Mouse (Mus musculus) R1 (cell line): Measurements from ENCODE around the gene Sema4d.
"Not testable (repeated sequence)": the region's sequence is repeated elsewhere in the genome, so short reads cannot be mapped to it uniquely, and the experiment has no call there.

Experiments
- DNase-seq: peaks from one replicate; pipeline ENCODE4 v3.0.0-alpha.2; 2018; ENCODE audit warnings: low read depth, low spot score

The Sema4d gene

DNA sequence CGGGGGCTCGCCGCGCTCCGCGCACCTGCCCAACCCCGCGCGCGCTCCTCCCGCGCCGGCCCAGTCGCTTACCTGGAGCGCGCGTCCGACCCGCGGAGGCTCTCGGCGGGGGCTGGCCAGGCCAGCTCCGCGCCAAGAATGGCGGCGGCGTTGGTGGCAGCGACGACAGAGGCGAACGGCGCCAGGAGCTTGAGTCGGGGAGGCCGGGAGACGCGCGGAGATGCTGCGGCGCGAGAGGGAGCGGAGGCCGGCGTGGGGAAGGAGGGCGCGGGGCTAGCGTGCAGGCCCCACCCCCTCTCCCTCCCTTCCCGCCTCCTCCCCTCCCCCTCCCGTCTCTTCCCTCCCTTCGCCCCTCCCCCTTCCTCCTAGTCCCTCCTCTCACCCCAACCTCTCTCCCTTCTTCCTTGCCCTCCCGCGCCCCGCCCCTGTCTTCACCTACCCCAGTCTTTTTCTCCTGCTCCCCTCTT lies at the start of gene Sema4d:
Sema4d (minus strand) TSS at position 323 of the 467 bp plus-strand sequence.
- peak; percentile 87 for DNase-seq

DNA sequence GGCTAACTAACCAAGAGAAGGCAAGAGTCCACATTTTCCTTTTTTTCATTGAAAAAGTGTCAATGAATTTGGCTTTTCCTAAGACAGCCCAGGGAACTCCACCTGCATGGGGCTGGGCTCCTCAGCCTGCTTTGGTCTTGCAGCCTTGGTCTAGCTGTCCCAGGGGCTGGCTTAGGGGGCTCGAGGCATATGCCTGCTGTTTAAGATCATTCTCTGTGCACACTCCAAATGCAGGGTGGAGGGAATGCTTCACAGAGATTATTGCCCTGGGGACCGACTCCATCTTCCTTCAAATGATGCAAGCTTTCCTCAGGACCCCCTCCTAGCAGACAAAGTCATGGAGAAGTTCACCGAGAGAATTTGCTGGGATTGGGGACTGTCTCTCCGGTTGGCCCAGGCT lies 49.8 kb upstream of the Sema4d start:
- DNase-seq, result no peak

DNA sequence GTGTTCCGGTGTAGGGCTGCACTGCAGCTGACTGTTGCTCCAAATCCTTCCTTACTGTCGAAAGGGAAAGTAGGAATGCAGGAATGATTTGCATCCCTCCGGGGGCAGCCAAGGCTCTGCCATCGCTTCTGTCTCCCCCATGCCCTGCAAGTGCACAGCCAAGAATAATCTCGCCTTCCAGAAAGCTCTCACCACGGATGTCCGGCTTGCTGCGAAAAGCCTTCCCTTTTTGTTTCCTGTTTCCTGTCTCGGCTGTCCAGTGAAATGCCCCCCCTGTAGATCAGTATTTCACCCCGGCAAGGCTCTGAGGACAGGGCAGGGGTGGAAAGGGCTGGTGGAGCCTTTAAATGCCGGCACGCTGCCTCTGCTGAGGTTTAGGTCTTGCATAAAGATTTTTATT lies 49.2 kb upstream of the Sema4d start:
- DNase-seq, result no peak

DNA sequence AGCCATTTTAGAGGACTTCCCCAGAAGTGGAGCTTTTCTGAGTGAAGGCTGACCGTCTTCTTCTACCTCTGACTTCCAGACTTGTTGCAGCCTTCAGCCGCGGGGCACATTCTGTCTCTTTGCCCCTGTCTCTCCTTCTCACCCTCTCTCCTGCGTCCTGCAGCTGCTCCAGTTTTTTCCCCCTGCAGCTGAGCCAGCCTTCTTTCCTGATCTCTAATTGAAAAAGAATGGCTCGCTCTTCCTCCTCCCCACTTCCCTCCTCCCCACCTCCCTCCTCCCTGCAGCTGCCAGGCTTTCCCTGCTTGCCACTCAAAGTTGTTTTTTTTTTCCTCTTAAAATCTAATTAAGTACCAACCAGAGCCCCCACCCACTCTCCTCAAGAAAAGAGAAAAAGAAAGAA lies 48.6 kb upstream of the Sema4d start:
- no peak for DNase-seq

DNA sequence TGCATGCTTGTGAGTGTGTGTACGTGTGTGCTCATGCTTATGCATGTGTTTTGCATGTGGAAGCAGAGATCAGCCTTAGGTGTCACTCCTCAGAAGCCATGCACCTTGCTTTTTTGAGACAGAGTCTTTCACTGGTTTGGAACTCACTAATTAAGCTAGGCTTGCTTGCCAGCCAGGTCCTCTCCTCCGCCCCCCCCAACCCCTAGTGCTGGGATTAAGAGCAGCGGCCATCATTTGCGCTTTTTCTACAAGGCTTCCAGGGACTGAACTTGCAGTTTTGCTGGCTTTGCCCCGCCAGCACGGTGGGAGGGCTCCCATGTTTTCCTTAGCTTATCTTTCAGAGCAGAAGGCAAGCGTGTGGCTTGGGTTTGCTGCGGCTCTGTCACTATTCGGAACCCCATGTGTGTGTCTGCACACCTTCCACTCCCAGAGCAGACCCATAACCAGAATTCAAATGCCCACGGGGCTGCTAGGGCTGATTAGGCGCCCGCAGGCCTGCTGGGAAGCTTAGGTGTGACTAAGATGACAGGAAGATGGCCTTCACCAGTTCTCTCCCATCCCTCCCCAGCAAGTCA lies 48.1 kb upstream of the Sema4d start:
- no peak for DNase-seq

DNA sequence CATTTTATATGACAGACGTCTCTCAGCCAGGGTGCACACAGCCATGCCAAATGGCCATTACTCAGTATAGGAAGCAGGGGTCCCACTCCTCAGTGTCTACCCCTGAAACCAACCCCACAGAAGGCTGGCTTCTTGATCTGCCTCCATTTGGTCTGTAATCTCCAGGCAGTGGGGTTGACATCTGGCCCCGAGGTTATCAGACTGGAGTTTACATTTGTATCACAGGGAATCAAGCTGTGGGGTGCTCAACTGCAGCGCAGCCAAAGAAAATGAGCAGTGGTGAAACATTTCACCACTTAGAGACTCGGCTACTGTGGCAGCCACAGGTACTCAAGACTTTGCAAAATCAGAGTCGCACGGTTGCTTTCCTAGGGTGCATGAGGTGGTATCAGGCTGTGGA lies 47.2 kb upstream of the Sema4d start:
- no peak for DNase-seq

DNA sequence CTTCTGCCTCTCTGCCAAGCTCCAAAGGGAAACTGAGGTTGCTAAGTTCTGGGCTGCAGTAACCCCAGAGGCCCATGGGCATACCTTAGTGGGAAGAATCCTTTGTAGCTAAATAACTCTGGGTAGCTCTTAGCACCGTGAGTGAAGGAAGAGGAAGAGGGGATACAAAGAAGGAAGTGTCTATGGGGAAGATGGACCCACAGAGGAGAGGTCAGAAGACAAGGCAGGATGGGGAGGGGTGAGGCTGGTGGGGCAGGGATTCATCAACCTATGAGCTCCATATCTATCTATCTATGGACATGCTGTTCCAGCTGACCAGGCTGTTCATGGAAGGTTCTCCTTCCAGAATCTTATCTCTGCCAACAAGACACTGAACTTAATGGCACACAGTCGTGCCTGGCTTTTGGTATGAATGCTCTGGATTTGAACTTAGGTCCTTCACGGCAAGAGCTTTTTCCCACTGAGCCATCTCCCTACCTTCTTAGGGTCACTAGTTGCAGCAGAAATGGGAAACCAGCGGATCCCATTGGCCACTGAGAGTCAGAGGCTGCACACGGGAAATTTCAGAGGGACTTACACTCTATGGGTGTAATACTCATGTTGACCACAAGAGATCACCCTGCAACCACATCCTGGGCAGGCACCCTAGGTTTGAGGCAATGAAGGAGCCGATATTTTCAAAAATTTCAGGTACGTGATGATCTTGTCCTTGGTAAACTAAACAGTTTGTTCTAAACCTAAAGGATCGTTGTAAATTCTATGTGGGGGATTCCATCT lies 45.9 kb upstream of the Sema4d start:
- DNase-seq, result peak; percentile 60

DNA sequence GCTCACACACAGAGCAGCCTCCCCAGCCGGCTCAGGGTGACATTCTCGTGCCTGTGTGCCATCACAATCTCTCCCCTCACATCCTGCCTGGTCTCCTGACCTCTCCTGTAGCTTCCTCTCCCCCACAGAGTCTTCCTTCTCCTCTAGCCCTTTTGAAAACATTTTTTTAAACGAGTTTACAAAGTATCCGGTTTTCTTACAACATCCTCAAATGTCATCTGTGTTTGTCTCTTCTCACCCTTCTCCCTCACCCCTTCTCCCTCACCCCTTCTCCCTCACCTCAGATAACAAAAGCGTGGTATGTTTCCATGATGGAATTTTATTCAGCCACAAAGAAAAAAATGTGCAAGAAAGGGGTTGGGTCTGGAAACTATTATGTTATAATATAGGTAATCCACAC lies 43.9 kb upstream of the Sema4d start:
- no peak for DNase-seq

DNA sequence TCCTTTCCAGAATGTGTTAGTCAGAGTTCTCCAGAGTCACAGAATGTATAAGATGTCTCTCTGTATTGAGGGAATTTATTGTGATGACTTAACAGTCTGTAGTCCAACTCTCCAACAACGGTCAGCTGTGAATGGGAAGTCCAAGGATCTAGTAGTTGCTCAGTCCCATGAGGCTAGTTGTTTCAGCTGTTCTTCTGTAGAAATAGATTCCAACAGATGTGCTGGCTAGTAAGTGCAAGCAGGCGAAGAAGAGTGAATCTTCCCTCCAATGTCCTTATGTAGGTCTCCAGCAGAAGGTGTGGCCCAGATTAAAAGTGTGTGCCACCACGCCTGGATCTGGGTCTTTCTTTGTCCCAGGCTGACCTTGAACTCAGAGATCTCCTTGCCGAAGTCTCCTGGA lies 41.7 kb upstream of the Sema4d start:
- not testable (repeated sequence) for DNase-seq

DNA sequence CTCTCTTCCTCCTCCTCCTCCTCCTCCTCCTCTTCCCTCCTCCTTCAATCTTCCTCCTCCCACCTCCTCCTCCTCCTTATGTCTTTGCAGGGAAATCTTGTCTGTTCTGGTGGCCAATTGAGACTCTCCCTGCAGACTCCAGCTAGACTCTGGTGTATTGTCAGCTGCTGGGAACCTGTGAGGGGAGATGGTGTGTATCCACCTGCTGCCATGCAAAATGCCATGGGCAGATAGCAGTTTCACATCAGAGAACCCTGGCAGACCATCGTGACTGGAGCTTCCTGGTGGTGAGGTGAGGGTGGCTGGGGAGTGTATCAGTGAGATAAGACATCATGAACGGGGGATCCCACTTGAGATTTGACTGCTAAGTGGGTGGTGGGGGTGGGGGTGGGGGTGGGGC lies 41.0 kb upstream of the Sema4d start:
- DNase-seq, result no peak

DNA sequence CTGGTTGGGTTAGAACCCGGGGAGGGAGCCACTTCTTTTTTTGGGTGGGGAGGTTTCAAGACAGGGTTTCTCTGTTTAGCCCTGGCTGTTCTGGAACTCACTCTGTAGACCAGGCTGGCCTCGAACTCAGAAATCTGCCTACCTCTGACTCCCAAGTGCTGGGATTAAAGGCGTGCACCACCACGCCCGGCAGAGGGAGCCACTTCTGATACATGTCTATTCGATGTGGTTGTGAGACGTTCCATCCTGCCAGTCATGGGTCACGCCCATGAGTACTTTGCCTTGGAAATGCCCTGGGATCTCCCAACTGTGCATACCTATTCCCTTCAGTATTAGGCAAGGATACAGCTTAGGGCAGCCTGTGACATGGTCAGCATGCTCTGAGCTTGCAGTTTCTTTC lies 40.5 kb upstream of the Sema4d start:
- DNase-seq, result peak; percentile 60

DNA sequence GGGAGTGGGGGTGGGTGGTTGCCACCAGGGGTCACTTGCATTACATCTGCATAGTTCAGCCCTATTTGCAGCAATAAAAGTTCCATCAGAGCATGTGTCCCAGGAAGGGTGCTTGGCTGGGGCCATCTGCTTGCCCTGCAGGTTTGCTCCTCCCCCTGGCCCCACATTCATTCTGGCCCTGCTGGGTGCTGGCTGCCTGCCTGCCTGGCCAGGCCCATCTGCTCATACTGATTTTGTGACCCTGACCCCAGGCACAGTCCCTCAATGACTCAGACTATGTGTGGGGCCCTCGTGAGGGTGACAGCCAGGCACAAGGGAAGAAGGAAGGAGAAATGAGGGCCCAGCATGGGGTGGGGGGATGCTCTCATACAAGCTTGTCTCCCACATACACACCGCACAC lies 40.1 kb upstream of the Sema4d start:
- DNase-seq, result no peak

DNA sequence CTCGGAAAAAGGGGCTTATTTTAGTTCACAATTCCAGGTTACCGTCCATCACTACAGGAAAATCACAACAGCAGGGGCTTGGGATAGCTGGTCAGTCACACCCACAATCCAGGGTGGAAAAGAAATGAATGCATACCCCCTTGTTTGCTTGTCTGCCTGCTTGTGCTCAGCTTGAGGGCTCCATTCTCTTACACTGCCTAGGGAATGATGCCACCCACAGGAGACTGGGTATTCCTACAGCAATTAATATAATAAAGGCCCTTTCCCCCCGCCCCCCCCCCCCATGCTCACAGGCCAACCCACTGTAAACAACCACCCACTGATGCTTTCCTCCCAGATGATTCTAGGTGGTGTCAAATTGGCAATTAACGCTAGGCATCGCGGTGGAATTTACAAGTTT lies 38.9 kb upstream of the Sema4d start:
- peak; percentile 37 for DNase-seq

DNA sequence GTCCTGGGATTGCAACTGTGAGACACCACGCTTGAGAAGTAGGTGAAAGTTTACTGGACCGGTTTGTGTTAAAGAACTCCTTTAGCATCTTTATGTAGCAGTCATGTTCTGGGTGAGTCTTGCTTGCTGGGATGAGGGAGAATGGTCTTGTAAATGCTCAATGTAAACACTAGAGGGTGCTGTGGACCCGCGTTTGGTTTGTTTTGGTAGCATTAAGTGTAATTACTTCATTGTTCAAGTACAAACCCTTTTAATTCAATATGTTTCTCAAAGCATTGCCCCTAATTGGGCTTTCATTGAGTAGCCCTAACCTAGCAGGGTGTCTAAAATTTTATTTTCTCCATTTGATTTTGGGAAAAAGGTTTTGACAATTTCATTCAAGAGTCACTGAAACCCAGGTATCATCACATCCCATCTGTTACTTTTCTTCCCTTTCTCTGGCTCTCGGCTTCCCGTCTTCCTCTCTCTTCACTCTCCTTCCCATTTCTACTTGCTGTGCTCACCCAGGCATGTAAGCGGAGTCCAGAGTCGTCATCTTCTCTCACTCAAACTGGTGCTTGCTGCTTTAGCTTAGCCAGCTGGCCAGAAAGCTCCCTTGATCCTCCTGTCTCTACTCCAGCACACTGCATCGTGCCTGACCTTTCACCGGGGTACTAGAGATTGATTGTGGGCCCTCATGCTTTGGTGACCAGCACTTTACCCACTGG lies 37.4 kb upstream of the Sema4d start:
- peak; percentile 65 for DNase-seq

DNA sequence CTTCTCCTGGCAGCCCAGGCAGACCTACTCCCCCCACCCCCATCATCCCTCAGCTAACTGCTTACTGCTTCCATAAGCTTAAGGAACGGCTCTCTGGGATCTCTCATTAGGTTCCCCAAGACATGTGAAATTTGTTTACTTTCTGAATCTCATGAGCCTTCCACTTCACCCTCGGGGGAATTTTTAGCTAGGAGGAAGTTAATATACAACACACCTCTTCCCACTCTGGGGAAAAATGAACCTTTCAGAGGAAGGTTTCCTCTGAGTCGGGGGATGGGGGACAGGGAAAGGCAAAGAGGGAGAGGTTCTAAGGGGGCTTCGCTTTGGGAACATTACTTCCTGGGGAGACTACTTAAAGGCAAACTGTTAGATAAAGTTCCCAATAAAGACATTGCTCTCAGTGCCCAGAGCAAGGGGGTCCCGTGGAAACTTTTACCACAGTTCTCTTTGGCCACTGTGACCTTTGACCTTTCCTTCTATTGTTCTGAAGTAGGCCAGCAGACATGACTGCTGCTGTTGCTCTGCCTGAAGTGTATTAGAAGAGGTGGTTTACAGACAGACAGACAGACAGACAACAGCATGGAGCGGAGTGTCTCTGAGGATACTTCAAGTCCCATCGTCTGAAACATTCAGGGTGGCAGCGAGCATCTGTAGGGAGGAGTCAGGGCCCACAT lies 30.4 kb upstream of the Sema4d start:
- no peak for DNase-seq

DNA sequence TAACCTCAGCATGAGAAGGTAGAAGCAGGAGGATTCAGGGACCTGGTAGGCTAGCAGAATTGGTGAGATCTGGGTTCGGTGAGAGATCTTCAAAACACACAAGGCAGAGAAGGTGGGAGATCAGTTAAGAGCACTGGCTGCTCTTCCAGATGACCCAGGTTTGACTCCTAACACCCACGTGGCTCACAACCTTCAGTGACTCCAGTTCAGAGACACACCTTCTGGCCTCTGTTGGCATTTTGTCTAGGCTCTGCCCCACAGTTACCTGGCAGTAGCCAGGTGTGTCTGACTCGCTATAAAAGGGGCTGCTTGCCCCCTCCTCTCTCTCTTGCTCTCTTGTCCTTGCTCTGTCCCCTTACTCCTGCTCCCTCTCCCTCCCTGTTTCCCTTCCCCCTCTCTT lies 28.4 kb upstream of the Sema4d start:
- DNase-seq, result no peak

DNA sequence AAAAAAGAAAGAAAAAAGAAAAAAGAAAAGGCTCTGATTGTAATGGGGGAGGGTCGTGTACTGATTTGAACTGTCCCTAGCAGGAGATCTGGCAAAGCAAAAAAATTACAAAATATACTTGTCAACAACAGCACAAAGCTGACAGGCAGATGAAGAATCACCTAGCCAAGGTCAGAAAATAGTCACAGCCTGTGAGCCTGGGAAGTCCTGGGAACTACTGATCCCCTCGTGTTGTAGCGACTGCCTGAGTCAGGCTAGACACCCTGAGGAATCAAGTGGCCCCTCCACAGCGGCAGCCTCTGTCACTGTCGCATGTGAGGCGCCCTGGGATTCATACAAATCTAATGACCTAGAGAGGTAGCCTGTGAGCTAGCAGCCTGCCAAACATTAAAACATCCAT lies 25.8 kb upstream of the Sema4d start:
- no peak for DNase-seq

DNA sequence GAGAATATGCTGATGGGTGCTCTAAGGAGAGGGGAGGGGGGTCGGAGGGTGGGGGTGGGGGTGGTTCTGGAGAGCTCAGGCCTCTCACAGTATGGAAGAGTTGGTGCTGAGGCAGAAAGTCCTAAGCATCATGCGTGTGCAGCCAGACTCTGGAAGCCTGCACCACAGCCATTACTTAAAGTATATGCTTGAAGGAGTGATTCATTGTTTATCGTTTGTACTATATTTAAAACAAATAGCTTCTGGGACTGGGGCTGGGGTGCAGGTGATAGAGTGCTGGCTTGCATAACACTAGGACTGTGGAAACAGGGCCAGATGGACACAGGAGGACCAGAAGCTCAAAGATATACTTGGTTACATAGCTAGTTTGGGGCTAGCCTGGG lies 25.4 kb upstream of the Sema4d start:
- no peak for DNase-seq

DNA sequence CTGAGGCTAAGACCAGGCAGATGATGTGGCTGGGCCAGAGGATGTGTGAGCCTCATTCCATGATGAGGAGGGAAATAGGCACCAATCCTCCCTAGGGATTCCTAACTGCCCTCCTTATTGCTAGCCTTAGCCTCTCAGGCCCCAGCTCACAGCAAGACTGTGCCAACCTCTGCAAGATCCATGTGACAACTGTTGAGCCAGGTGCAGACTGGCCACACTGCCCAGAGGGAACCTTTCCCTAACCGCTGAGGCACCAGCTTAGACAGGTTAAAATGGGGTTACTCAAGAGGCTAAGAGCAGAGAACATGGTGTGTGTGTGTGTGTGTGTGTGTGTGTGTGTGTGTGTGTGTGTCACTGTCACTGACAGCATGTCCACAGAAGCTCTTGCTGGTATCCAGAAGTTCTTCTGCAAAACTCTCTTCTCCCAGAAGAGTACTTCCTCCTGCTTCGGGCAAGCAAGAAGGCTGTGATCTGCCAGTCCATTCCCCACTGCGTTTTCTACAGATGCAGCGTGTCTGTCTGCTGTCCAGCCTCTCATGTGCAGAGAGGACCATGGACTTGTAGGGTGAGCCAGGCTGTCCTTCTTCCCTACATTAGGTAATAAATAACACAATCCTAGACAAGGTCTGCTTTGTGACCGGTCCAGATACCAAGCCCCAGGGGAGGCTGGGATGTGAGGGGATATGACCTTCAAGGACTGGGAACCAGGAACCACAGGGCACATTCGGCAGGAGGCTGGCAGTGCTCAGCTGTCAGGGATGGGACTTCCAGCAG lies 24.8 kb upstream of the Sema4d start:
- no peak for DNase-seq

DNA sequence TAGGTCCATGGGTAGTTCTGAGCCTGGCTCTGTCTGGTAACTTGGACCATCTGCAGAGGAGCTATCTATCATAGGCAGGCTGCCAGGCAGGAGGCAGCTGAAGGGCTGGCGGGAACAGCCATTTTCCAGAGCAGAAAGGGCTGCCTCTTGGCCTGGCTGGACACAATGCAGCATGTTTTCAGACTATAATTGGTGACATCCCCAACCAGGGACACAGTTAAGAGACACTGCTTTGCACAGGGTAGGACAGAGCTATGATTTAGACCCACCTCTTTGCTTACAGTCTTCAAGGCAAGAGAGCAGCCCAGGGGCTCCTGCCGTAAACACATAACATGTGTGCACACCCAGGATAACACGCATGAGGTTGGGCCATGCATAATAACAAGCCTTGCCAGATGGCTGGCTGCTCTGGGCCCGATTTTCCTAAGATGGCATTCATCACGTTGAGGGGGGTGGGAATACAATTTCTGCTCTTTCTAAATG lies 23.1 kb upstream of the Sema4d start:
- DNase-seq, result no peak

DNA sequence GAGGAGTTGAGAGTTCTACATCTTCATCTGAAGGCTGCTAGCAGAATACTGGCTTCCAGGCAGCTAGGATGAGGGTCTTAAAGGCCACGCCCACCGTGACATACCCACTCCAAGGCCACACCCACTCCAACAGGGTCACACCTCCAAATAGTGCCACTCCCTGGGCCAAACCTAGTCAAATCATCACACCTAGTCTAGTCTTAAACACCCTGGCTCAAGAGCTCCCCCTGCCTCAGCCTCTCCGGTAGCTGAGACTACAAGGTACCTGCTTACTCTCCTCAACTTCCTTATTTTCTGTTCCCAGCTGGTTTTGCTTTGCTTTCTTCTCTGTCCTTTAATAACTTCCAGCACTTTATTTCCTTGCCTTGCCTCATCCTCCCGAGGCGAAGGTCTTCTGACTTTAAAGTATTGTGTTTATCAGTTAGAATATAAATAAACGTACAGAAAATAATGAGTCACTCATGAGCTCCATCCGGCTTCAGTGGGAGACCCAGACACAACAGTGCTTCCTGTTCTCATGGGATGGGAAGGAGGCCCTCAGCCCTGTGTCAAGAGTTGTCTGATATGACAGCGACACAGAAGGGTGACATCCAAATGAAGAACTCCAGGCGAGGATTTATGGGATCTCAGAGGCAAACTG lies 22.4 kb upstream of the Sema4d start:
- peak; percentile 85 for DNase-seq
